Mouse (Mus musculus) neutrophil, adult 5-6 weeks (primary cell): Measurements from ENCODE around the gene Kctd2. TPM values are rescaled to one million over a fixed set of nuclear protein-coding genes. Genes with fewer than 3 reads are reported as not detected.
"Not testable (repeated sequence)": the region's sequence is repeated elsewhere in the genome, so short reads cannot be mapped to it uniquely, and the experiment has no call there.

Experiments
- ATAC-seq: fragments of 151-379, 151-347 bp; 2 replicates; pipeline ENCODE4 v1.8.0; 2017; ENCODE audit warnings: mild to moderate bottlenecking, moderate TSS enrichment; ENCODE audit not compliant: insufficient number of reproducible peaks, poor library complexity, low FRiP score, severe bottlenecking; ENCODE audit errors: extremely low read depth
- total RNA-seq: library from RNA; stranded (forward); fragments of 200-1000 nt; gene quantifications from 2 replicates; pipeline ENCODE4 v1.2.3, GENCODE M21; 2017

Gene Kctd2
- total RNA-seq, 1 experiment from 2014 or later = 22.1 TPM

DNA sequence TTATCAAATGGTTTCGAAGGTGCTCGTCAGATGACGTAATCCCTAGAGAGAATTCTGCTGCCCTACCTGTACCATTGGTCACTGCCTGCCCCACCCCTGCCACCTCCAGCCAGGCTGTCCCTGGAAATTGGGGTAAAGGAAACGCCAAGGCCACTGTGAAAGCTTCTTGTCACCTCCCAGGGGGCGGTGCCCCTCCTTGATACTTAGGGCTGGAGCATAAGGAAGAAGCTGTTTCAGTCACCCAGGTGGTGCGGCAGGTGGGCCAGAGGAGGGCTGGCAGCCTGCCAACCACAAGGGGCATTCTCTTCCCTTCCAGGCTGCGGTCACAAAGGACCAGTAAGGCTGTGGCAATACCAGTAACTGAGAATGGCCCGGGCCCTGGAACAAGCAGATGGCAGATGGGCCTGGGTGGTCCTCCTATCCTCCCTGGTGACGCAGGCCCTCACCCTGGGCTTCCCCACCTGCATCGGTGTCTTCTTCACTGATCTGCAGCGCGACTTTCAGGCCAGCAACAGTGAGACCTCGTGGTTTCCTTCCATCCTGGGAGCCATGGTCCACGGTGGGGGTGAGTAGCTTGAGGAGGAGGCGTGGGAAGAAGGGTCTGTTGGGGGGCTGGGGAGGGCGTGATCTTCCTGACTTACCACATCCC lies 42.4 kb downstream of the Kctd2 start, which contains the start of gene Slc16a5:
Gene Slc16a5 (plus strand): TSS at position 232 of the 649 bp plus-strand sequence.
- ATAC-seq = 0 out of 2 replicates have a peak, but pooled peaks have one; percentile 10

DNA sequence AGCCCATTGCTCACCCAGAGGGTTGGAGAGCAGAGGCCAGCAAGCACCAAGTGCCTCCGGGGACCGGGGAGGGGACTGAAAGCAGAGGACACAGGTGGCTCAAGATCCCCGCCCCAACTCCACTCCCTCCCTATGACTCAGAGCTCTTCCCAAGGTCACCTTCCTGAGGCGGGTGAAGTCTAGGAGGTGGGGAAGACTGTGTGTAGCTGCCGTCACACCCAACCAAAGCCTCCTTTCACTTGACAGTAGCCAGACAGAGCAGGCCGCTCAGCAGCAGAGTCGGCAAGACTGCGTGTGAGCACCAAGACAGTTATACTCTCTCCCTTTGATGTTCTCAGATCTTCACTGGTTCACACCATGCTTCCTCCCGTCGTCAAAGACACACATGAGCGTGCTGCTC lies 43.5 kb downstream of the Kctd2 start:
- ATAC-seq = no peak

DNA sequence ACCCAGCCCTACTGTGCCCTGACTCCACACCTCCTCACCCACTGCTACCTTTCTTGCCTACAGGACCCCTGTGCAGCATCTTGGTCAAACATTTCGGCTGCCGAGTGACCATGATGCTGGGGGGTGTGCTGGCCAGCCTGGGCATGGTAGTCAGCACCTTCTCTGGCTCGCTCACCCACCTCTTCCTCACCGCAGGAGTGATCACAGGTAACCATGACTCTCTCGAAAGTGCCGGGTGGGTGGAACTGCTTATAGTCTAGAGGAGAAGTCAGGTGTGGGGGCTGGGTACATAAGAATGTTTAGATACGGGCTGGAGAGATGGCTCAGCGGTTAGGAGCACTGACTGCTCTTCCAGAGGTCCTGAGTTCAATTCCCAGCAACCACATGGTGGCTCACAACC lies 44.9 kb downstream of the Kctd2 start:
- ATAC-seq = no peak

DNA sequence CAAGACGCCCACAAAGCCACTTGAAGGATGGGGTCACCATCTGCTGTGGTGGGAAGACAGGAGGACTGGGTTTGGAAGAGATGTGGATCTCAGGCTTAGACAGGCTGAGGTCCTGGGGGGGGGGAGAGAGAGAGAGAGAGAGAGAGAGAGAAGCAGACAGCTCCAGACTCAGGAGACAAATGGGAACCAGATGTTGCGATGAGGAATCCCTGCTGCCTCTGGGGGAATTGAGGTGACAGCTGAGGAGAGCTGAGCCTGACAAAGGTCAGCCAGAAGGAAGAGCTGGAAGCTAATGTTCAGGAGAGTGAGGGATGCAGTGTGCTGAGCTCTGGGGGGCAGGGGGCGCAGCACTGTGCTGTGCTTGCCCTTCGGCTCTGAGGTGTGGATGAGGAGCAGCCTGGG lies 47.3 kb downstream of the Kctd2 start:
- no peak for ATAC-seq

DNA sequence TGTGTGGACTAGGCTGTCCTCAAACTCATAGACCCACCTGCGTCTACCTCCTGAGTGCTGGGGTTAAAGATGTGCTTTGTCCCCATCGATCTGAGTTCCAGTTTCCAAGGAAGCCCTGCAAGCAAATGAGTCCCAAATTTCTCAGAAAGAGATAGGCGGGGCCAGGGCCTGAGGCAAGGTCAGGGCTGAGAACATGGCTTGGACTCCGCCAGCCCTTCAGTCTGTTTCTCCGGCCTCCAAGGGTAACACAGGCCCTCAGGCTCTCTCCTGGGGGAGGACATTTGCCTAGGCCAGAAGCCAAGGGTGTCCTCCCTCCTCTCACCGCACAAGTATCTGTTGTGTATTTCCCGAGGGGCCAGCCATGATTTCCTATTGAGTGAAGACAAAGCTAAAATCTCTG lies 52.3 kb downstream of the Kctd2 start:
- ATAC-seq = no peak

DNA sequence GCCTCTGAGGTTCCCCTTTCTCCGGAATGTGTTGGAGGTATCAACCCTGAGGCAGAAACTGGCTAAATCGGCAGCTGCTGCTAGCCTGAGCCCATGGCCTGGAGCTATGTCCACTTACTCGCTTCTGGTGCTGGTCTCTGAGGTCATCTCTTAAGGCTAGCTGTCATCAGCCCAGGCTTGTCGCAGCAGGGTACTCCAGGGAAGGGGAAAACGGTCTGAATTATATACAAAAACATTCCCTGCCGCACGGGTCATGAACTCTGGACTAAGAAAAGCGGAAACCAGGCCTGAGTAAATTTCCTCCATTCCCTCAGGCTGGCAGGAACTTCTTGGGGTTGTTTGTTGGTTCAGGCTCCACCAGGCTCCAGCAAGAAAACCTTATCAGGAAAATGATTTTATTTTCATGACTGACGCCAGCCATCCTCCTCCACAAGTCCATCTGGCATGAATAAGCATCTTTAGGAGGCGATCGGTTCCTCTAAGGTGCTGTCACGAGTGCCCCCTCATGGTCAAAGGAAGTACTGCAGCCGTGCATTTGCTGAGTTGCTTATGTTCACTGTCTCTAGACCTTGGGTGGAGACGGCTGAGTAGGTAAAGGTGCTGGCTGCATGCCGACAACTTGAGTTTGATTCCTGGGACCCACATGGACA lies 53.8 kb downstream of the Kctd2 start:
- ATAC-seq = peak; percentile 63

DNA sequence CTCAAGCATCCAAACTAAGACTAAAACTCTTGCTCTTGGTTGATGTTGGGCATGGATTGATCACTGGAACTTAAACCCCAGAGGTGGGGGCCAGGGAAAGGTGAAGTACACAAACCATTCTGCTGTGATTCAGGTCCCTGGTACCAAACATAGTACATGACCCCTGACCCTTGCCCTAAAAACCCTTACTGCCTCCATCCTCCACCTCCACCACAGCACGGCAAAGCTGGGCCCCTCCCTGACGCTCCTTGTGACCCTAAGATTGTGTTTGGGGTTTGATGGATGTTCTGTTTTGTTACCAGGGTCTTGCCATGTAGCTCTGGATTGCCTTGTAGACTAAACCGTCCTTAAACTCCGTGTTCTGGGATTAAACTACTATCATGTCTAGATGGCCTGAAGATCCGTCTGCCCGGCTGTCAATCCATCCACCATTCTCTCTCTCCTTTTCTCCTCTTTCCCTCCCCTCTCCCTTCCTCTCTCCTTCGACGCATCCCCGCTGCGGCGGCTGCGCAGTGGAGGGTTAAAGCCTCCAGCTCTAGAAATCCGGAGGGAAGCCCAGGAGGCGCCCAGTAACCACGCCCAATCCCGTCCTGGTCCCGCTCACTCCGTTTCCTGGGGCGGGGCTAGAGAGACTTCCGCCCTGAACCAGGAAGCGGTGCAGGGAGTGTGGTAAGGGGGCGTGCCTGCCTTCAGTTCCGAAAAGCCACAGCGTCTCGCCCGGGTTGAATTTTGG lies 55.3 kb downstream of the Kctd2 start, which contains the start of gene Armc7:
Gene Armc7 (plus strand): TSS at position 643 of the 733 bp plus-strand sequence.
- peak; percentile 83 for ATAC-seq

DNA sequence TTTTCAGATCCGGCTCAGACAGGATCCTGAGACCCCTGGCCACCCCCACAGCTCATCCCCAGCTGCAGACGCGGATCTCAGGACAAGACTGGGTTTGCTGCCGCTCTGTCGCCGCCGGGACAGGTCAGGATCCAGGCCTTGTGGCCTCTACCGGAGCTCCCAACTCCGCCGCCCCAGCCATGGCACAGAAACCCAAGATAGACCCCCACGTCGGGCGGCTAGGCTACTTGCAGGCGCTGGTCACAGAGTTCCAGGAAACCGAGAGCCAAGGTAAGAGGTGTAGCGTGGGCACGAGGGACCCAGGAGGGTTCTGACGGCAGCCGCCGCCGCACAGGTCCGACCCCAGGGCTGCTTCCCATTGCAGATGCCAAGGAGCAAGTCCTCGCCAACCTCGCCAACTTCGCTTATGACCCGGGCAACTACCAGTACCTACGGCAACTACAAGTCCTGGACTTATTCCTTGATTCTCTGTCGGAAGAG lies 55.9 kb downstream of the Kctd2 start:
- ATAC-seq = no peak

DNA sequence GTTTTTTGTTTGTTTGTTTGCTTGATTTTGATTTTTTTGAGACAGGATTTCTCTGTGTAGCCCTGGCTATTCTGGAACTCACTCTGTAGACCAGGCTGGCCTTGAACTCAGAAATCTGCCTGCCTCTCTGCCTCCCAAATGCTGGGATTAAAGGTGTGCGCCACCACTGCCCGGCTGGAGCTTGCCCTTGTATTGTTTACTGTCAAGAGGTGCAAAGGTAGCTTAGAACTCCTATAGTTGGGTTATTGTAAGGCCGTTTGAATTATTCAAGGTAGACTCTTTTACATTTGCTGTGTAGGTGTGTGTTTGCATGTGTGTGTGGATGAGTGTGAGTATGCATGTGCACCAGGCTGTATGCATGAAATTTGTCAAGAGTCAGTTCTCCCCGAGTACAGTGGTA lies 56.7 kb downstream of the Kctd2 start:
- ATAC-seq = not testable (repeated sequence)

DNA sequence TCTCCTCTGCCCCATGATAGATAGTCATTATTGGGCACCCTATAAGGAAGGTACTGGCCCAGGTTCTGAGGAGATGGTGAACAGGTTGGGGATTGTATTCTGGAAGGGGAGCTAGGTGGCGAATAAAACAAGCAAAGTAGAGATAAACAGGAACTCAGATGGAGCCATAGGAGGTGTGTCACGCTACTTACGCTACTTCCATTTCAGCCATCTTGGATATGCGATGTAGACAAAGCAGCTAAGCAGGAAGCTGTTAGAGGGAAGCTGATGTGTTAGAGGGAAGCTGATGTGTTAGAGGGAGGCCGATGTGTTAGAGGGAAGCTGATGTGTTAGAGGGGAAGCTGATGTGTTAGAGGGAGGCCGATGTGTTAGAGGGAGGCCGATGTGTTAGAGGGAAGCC lies 57.5 kb downstream of the Kctd2 start:
- ATAC-seq = peak; percentile 63

DNA sequence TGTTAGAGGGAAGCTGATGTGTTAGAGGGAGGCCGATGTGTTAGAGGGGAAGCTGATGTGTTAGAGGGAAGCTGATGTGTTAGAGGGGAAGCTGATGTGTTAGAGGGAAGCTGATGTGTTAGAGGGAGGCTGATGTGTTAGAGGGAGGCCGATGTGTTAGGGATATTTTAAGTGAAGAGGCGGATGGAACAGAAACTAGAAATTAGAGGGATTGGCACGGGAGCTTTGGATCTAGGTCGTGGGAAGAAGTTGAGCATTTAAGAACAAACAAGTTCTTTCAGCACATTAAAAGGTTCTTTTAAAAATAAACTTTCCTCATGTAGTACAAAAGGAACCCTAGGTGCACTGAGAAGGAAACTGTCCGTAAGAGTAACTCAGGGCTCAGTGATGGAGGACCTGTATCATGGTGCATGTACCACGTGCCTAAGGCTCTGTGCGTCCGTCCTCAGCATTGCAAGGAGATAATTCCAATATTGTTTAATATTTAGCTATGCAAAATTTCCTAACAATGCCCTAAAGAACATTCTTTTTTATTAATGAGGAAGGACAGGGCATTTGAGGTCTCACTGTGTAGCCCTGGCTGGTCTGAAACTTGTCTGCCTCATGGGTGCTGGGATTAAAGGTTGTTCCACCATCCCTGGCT lies 58.5 kb downstream of the Kctd2 start:
- ATAC-seq = no peak

Other genes starting within 250 kb of the Kctd2 start
- gene Tmem104, start 232.6 kb upstream of the Kctd2 start, total RNA-seq = 9.3 and 19.8 TPM in 2 replicates
- gene Nat9, start 232.3 kb upstream of the Kctd2 start, total RNA-seq = 50.6 and 63.4 TPM in 2 replicates
- gene Grin2c, start 152.9 kb upstream of the Kctd2 start, total RNA-seq = 0.23 TPM in 1 of 2 replicates, not detected in the other
- 12.2 and 13.0 TPM in 2 replicates for gene Fdxr, start 143.1 kb upstream of the Kctd2 start, total RNA-seq
- gene Fads6, start 122.5 kb upstream of the Kctd2 start, total RNA-seq = 0.12 and 0.25 TPM in 2 replicates
- not detected in 2 replicates for gene Otop2, start 113.0 kb upstream of the Kctd2 start, total RNA-seq
- gene Ush1g, start 98.1 kb upstream of the Kctd2 start, total RNA-seq = not detected in 2 replicates
- gene Otop3, start 85.4 kb upstream of the Kctd2 start, total RNA-seq = not detected in 2 replicates
- gene Hid1, start 52.4 kb upstream of the Kctd2 start, total RNA-seq = 1.6 and 2.4 TPM in 2 replicates
- gene Cdr2l, start 38.2 kb upstream of the Kctd2 start, total RNA-seq = 0.12 TPM in 2 replicates
- 27.7 and 30.4 TPM in 2 replicates for gene Mrpl58, start 16.4 kb upstream of the Kctd2 start, total RNA-seq
- gene Atp5h, start 166 bp upstream of the Kctd2 start, total RNA-seq = 265 and 277 TPM in 2 replicates
- not detected in 2 replicates for gene Trim80, start 20.4 kb downstream of the Kctd2 start, total RNA-seq
- gene Slc16a5, start 42.3 kb downstream of the Kctd2 start, total RNA-seq = 0.35 and 1.6 TPM in 2 replicates
- 46.5 and 52.8 TPM in 2 replicates for gene Armc7, start 55.5 kb downstream of the Kctd2 start, total RNA-seq
- 98.5 and 107 TPM in 2 replicates for gene Nt5c, start 71.7 kb downstream of the Kctd2 start, total RNA-seq
- 123 and 147 TPM in 2 replicates for gene Jpt1, start 94.3 kb downstream of the Kctd2 start, total RNA-seq
- 210 and 228 TPM in 2 replicates for gene Sumo2, start 116.1 kb downstream of the Kctd2 start, total RNA-seq
- gene Nup85, start 144.3 kb downstream of the Kctd2 start, total RNA-seq = 59.5 and 71.0 TPM in 2 replicates
- 23.5 and 27.0 TPM in 2 replicates for gene Mrps7, start 183.8 kb downstream of the Kctd2 start, total RNA-seq
- gene Gga3, start 183.9 kb downstream of the Kctd2 start, total RNA-seq = 63.1 and 82.1 TPM in 2 replicates
- gene Mif4gd, start 192.8 kb downstream of the Kctd2 start, total RNA-seq = 167 and 177 TPM in 2 replicates
- gene Slc25a19, start 208.2 kb downstream of the Kctd2 start, total RNA-seq = 51.0 and 53.3 TPM in 2 replicates